Mouse (Mus musculus): Measurements from ENCODE around the gene Galnt12.

Gene Galnt12

GRCm38 (mm10) chr4:47161103-47161755 is 69.5 kb downstream of the Galnt12 start:
- DNase-seq = no peak

GRCm38 (mm10) chr4:47161756-47162587 is 70.3 kb downstream of the Galnt12 start:
- DNase-seq = no peak

- DNase-seq = no peak
These were observed 80.6 kb downstream of the Galnt12 start for GRCm38 (mm10) chr4:47172314-47172713.
